Mouse (Mus musculus): ENCODE data around the gene Foxg1. TPM values are rescaled to one million over a fixed set of nuclear protein-coding genes. Genes with fewer than 3 reads are reported as not detected.
A peak's percentile ranks its signal among the peaks of the same experiment; 100 is the strongest.

The Foxg1 gene
- not detected in 2 replicates for polyA plus RNA-seq (2012; rRNA removed)

DNA sequence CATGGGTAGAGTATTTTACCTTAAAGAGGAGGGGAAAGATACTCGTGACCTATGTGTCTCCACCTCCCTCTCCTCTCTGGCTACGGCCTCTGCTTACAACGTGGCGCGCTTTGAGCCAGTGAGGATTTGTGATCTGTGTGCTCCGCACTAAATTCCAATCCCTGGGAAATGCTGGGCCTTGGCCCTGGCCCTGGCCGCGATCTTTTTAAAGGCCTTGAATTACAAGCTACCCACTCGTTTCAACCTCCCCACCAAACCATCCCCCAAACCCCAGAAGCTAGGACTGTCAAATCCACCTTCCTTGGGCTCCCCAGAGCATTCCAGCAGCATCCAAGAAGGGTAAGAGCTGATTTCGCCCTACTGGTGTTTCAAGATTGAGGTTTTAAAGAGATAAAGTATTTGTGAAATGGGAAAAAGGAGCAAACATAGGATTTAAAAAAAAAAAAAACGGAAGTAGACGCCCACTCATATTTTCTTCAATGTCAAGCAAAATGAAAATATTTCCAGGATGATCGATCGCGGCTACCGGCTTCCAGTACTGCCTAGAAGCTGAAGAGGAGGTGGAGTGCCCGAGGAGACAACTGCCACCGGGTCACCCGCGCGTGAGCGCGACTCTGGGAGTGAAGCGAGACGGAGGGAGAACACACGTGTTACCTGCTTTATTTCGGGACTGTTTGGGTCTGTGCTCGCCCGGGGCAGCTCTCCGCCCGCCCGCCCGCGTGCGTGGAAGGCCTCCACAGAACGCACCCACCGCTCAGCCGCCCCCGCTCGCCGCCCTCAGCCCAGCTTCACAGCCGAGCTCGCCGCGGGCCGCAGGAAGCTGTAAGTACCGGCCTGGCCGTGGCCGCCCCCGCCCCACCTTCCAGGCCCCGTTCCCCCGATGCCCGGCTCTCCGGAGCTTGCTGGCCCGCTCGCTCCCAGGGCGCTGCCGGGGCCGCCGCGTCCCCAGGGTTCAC, at the start of gene Foxg1:
Gene Foxg1, plus strand, starts transcription at position 96 of the 956 bp plus-strand sequence.
- Histone ChIP-seq H3K4me3 (ENCODE audit: insufficient read depth, low read depth, low read length) (no peak within 1 kb of the TSS), H3K27ac (ENCODE audit: insufficient read depth, low read depth, low read length) (no peak within 1 kb of the TSS), H3K4me1 (ENCODE audit: control insufficient read depth, insufficient read depth, low read length) (no peaks in the 10 kb centered on the region), H3K36me3 (ENCODE audit: control insufficient read depth, insufficient read depth, low read length) (no peaks in the 10 kb centered on the region), H3K27me3 (replicated peaks; ENCODE audit: control insufficient read depth, insufficient read depth, low read length) (peaks cover 17% of the 10 kb centered on the region)
- WGBS: 2% methylated on average over 61 of the region's 61 CpGs
- TF ChIP-seq POLR2A (IDR thresholded peaks at IDR 0.05; ENCODE audit: low read depth, low read length) (no peak), CTCF (conservative IDR thresholded peaks at IDR 0.05; ENCODE audit: insufficient read depth, insufficient read length, low read depth, low read length) (no peak)
- DNase-seq: peak; percentile 0

DNA sequence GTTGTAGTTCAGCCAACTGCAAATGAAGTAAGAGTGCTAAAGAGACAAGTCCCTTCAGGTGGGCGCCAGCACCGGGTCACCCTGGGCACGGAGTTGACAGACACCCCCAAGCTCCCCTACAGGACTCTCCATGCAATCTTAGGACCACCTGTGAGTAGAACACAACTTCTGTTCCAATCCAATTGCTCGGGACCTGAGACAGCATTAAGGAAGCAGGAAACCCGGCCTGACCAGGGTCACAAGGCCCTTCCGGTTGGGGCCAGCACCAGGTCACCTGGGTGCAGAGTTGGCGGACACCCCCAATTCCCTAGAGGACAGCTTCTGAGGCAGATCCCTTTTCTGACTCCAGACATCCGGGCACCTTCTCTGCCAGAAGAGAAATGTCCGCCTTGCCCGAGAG, 32.8 kb upstream of the Foxg1 start:
- Histone ChIP-seq H3K27ac (ENCODE audit: insufficient read depth, low read depth, low read length) (no peak overlapping the region), H3K27me3 (replicated peaks; ENCODE audit: control insufficient read depth, insufficient read depth, low read length) (no peaks in the 10 kb centered on the region), H3K4me3 (ENCODE audit: insufficient read depth, low read depth, low read length) (no peak overlapping the region), H3K4me1 (ENCODE audit: control insufficient read depth, insufficient read depth, low read length) (no peaks in the 10 kb centered on the region), H3K36me3 (ENCODE audit: control insufficient read depth, insufficient read depth, low read length) (no peaks in the 10 kb centered on the region)
- DNase-seq: no peak
- WGBS: 85% methylated on average over 10 of the region's 10 CpGs
- no peak for TF ChIP-seq CTCF (conservative IDR thresholded peaks at IDR 0.05; ENCODE audit: insufficient read depth, insufficient read length, low read depth, low read length)
- TF ChIP-seq POLR2A (IDR thresholded peaks at IDR 0.05; ENCODE audit: low read depth, low read length): no peak

DNA sequence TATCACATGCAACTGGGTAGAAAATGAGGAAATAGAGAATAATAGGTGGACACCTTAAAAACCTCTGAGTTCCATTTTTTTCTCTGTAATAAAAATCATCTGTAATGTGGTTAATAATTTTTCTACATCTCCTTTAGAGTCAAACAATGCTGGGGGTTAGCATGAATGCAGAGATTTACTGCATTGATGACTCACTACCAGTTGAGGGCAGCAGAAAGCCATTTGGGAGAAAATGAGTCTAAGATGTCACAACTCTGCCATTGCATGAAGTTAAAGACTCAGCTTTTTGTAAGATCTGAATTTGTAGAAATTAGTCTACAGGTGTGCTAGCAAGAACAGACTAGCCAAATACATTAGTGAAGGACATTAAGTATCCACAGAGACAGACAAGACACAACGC, 13.5 kb upstream of the Foxg1 start:
- Histone ChIP-seq H3K4me3 (ENCODE audit: insufficient read depth, low read depth, low read length) (no peak overlapping the region), H3K27ac (ENCODE audit: insufficient read depth, low read depth, low read length) (no peak overlapping the region), H3K4me1 (ENCODE audit: control insufficient read depth, insufficient read depth, low read length) (no peaks in the 10 kb centered on the region), H3K27me3 (replicated peaks; ENCODE audit: control insufficient read depth, insufficient read depth, low read length) (0 out of 2 replicates have a peak, but pooled peaks cover 1% of the 10 kb centered on the region), H3K36me3 (ENCODE audit: control insufficient read depth, insufficient read depth, low read length) (no peaks in the 10 kb centered on the region)
- WGBS: 50% methylated on average over 1 of the region's 1 CpGs
- no peak for DNase-seq
- TF ChIP-seq CTCF (conservative IDR thresholded peaks at IDR 0.05; ENCODE audit: insufficient read depth, insufficient read length, low read depth, low read length) (no peak), POLR2A (IDR thresholded peaks at IDR 0.05; ENCODE audit: low read depth, low read length) (no peak)

DNA sequence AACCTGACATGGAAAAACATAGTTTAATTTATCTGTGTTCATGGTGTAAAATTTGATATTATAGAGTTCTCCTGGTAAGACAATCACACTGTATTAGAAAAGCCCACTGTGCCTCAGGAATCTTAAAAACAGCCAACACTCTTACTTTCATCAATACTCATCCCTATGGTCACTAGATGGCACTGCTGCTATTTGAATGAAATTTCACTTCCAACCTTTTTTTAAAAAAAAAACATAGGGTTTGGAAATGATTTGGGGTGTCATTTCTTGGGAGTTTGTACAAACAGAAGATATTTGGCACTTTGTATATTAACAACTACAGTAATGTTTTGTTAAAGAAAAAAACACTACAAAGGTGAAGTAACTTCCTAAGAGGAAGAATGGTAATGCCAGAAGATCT, 10.3 kb upstream of the Foxg1 start:
- Histone ChIP-seq H3K4me3 (ENCODE audit: insufficient read depth, low read depth, low read length) (no peak overlapping the region), H3K4me1 (ENCODE audit: control insufficient read depth, insufficient read depth, low read length) (no peaks in the 10 kb centered on the region), H3K27ac (ENCODE audit: insufficient read depth, low read depth, low read length) (no peak overlapping the region), H3K27me3 (replicated peaks; ENCODE audit: control insufficient read depth, insufficient read depth, low read length) (peaks cover 3% of the 10 kb centered on the region; the same call in 1 of the 2 replicates), H3K36me3 (ENCODE audit: control insufficient read depth, insufficient read depth, low read length) (no peaks in the 10 kb centered on the region)
- no peak for DNase-seq
- TF ChIP-seq POLR2A (IDR thresholded peaks at IDR 0.05; ENCODE audit: low read depth, low read length): no peak
- no peak for TF ChIP-seq CTCF (conservative IDR thresholded peaks at IDR 0.05; ENCODE audit: insufficient read depth, insufficient read length, low read depth, low read length)

DNA sequence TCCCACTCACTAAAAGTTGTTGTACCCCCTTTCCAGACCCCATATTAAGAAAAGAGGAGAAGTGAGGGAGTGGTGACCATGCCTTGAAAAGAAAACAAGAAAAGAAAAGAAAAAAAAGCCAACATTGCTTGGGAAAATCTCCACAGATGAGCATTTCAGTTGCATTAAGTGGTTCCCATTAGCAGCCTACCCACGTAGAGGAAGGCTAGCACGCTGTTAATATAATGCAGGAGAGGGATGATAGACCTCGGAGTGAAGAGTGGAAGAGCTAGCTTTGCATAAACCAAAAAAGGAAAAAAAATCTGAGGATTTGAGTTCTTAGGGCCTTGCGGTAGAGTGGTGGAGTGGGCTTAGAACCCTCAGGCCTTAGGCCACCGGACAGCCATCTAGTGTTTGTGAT, 9.3 kb upstream of the Foxg1 start:
- Histone ChIP-seq H3K27me3 (replicated peaks; ENCODE audit: control insufficient read depth, insufficient read depth, low read length) (peaks cover 1% of the 10 kb centered on the region; the same call in 1 of the 2 replicates), H3K4me3 (ENCODE audit: insufficient read depth, low read depth, low read length) (no peak overlapping the region), H3K36me3 (ENCODE audit: control insufficient read depth, insufficient read depth, low read length) (no peaks in the 10 kb centered on the region), H3K4me1 (ENCODE audit: control insufficient read depth, insufficient read depth, low read length) (no peaks in the 10 kb centered on the region), H3K27ac (ENCODE audit: insufficient read depth, low read depth, low read length) (no peak overlapping the region)
- no peak for TF ChIP-seq CTCF (conservative IDR thresholded peaks at IDR 0.05; ENCODE audit: insufficient read depth, insufficient read length, low read depth, low read length)
- no peak for TF ChIP-seq POLR2A (IDR thresholded peaks at IDR 0.05; ENCODE audit: low read depth, low read length)
- 21% methylated on average over 5 of the region's 5 CpGs for WGBS
- DNase-seq: no peak

DNA sequence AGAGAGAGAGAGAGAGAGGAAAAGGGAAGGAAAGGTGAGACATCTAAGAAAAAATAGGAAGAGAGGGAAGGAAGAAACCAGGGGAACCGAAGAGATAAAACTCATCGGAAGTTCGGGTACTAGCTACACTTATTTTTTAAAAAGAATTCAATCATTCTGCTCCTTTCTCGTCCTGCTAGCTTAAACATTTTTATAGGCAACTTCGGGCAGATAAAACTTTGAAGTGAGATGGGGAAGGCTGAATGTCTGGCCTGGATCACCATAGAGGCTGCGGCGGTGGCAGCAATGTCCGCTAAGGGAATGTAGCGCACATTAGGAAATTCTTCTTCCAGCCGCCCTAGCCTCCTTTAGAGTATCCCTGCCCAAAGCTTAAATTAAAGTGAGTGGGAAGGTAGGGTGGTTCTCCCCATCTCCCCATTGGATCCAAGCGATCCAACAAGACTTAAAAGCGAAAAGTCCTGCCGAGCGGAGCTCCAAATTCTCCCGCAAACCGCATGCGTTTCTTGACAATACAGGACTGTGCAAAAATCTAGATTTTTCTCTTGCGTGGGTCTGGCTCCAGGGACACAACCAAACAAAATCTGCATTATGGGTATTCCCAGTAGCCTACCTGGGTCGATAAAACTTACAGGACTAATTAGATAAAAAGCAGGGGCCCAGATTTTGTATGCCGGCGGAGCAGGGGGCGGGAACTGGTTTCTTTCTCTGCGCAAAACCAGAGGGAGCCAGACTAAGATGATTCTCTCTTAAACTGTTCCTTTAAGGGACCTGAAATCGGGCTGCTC, 8.4 kb upstream of the Foxg1 start:
- 4% methylated on average over 24 of the region's 24 CpGs for WGBS
- H3K27me3 ChIP-seq (replicated peaks; ENCODE audit: control insufficient read depth, insufficient read depth, low read length): peaks cover 1% of the 10 kb centered on the region; the same call in 1 of the 2 replicates
- no peaks in the 10 kb centered on the region for H3K36me3 ChIP-seq (ENCODE audit: control insufficient read depth, insufficient read depth, low read length)
- no peak for DNase-seq
- no peak overlapping the region for H3K4me3 ChIP-seq (ENCODE audit: insufficient read depth, low read depth, low read length)
- no peak for TF ChIP-seq CTCF (conservative IDR thresholded peaks at IDR 0.05; ENCODE audit: insufficient read depth, insufficient read length, low read depth, low read length)
- no peak for TF ChIP-seq POLR2A (IDR thresholded peaks at IDR 0.05; ENCODE audit: low read depth, low read length)
- no peak overlapping the region for H3K27ac ChIP-seq (ENCODE audit: insufficient read depth, low read depth, low read length)
- H3K4me1 ChIP-seq (ENCODE audit: control insufficient read depth, insufficient read depth, low read length): no peaks in the 10 kb centered on the region

DNA sequence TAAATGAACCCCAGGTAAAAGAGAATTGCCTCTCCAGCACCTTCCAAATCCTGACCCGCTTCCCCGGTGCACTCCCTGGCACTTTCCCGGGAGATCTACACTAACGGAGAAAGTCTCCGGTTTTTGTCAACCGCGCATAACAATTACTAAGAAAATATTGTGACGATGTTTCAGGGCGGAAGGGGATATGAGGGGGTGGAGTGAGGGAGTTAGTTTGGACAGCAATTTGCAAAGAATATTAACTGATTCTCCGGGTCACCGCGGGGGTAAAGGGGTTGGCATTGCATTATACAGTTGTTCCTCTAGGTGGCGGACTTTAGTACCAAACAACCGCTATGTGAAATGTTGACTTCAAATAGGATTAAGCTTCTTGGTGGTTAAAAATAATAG, 7.9 kb upstream of the Foxg1 start:
- Histone ChIP-seq H3K27ac (ENCODE audit: insufficient read depth, low read depth, low read length) (no peak overlapping the region), H3K27me3 (replicated peaks; ENCODE audit: control insufficient read depth, insufficient read depth, low read length) (peaks cover 1% of the 10 kb centered on the region; the same call in 1 of the 2 replicates), H3K4me1 (ENCODE audit: control insufficient read depth, insufficient read depth, low read length) (no peaks in the 10 kb centered on the region), H3K4me3 (ENCODE audit: insufficient read depth, low read depth, low read length) (no peak overlapping the region), H3K36me3 (ENCODE audit: control insufficient read depth, insufficient read depth, low read length) (no peaks in the 10 kb centered on the region)
- peak; percentile 31 for DNase-seq
- WGBS: 2% methylated on average over 14 of the region's 14 CpGs
- TF ChIP-seq CTCF (conservative IDR thresholded peaks at IDR 0.05; ENCODE audit: insufficient read depth, insufficient read length, low read depth, low read length) (peak; percentile 41; the same call in 1 of the 2 replicates), POLR2A (IDR thresholded peaks at IDR 0.05; ENCODE audit: low read depth, low read length) (no peak)

Measured in kidney, adult 2 months (tissue).